Mouse (Mus musculus) liver, embryonic 14.5 days (tissue): ENCODE results near the gene Sestd1.

Experiments used
- CTCF ChIP-seq: IDR thresholded peaks from 2 replicates; pipeline ENCODE4 v1.5.1; 2016; ENCODE audit warnings: antibody characterized with exemption, low read depth, control low read depth
- EP300 ChIP-seq: IDR thresholded peaks from 2 replicates; pipeline ENCODE4 v1.6.1; 2016; ENCODE audit warnings: antibody characterized with exemption, low read depth

DNA sequence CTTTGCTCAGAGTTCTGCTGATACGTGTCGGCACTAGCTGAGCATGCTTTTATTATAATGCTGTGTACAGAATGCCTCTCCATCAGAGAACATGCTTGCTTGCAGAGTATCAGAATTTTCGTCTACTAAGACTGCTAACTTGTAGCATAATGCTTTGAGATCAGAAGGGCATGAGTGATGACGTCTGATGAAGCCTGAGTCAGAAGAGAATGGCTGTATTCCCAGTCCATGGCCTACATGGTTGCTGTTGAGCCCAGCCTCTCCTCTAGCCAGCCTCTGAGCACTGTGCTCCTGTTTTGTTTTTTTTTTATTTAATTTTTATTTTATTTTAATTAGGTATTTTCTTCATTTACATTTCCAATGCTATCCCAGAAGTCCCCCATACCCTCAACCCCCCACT, 43.5 kb downstream of the Sestd1 start:
- TF ChIP-seq CTCF, result no peak
- TF ChIP-seq EP300, result no peak
